Mouse (Mus musculus) E14TG2a.4 (cell line): Measurements from ENCODE around the gene Ucp1.

ENCODE experiments used
- CTCF ChIP-seq: conservative IDR thresholded peaks from 2 replicates; pipeline ENCODE4 v1.5.1; 2014; ENCODE audit warnings: low read length
- NANOG ChIP-seq: IDR thresholded peaks from 2 replicates; pipeline ENCODE4 v1.6.1; 2014; ENCODE audit warnings: borderline replicate concordance, low read length, mixed read lengths

DNA sequence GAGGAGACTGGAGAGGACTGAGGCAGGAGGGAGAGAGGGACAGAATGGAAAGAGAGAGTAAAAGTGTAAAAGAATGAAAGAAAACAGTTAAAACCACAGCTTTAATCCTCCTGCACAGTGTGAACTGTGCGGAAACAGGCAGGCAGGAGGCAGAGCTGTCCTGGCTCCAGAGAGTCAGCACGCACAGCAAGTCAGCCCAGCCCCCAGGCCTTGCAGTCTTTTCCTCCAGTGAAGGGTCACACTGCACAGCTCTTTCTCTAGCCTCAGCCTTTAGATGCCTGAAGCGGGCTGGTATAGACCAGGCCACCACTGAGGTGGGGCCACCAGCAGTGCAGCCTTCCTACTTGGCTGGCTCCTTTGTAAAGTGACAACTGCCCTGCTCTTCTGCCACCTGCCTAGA is 30.4 kb downstream of the Ucp1 start:
- TF ChIP-seq CTCF, result no peak
- no peak for TF ChIP-seq NANOG
